Mouse (Mus musculus) liver, embryonic 11.5 days (tissue): ENCODE measurements around the gene Dab1. TPM values are rescaled to one million over a fixed set of nuclear protein-coding genes. Genes with fewer than 3 reads are reported as not detected.

ENCODE experiments used
- ATAC-seq: fragments of 200-750 bp; cut with Nextera tagmentation; replicated peaks from 2 replicates; pipeline ENCODE4 v1.8.0; 2017; ENCODE audit warnings: moderate number of reproducible peaks, mild to moderate bottlenecking, moderate TSS enrichment, moderate library complexity; ENCODE audit not compliant: low FRiP score
- DNase-seq: peaks from one replicate; pipeline ENCODE4 v3.0.0-alpha.2; 2017; ENCODE audit warnings: low spot score
- H3K27ac ChIP-seq: fragments of 300-500 bp; sonication (generic); 2 replicates; pipeline ENCODE4 v1.5.1; 2014; ENCODE audit warnings: mild to moderate bottlenecking, low read depth, low read length, control low read depth
- H3K27me3 ChIP-seq: fragments of 300-500 bp; sonication (generic); replicated peaks from 2 replicates; pipeline ENCODE4 v1.6.1; 2014; ENCODE audit warnings: low read length, mixed read lengths; ENCODE audit not compliant: control insufficient read depth, insufficient read depth
- H3K36me3 ChIP-seq: fragments of 300-500 bp; sonication (generic); 2 replicates; pipeline ENCODE4 v1.6.1; 2014; ENCODE audit warnings: mild to moderate bottlenecking, low read length, moderate library complexity, mixed read lengths; ENCODE audit not compliant: control insufficient read depth, insufficient read depth
- H3K4me1 ChIP-seq: fragments of 300-500 bp; sonication (generic); replicated peaks from 2 replicates; pipeline ENCODE4 v1.6.1; 2014; ENCODE audit warnings: low read length, mixed read lengths; ENCODE audit not compliant: control insufficient read depth, insufficient read depth
- H3K4me2 ChIP-seq: fragments of 300-500 bp; sonication (generic); 2 replicates; pipeline ENCODE4 v1.6.1; 2014; ENCODE audit warnings: mild to moderate bottlenecking, control low read depth, moderate library complexity
- H3K4me3 ChIP-seq: fragments of 300-500 bp; sonication (generic); 2 replicates; pipeline ENCODE4 v1.5.1; 2014; ENCODE audit warnings: low read depth, low read length, control low read depth
- H3K9ac ChIP-seq: fragments of 300-500 bp; sonication (generic); 2 replicates; pipeline ENCODE4 v1.6.1; 2014; ENCODE audit warnings: low read depth, low read length, control low read depth
- H3K9me3 ChIP-seq: fragments of 300-500 bp; sonication (generic); 2 replicates; pipeline ENCODE4 v1.6.1; 2016; ENCODE audit warnings: low read length, inconsistent platforms, mixed read lengths; ENCODE audit not compliant: control insufficient read depth
- WGBS: fragments of 180-500 bp; shearing (Covaris S2); extraction: QIAGEN DNeasy Blood & Tissue Kit; methylation state at CpG from one replicate; pipeline ENCODE4 v1.1.7; 2014; 5-methylcytosine and 5-hydroxymethylcytosine counted together
- polyA plus RNA-seq: library from polyadenylated mRNA; unstranded; fragments of >200 nt; fragmentation: Nextera tagmentation; extraction: Ambion mirVana; gene quantifications from 2 replicates; pipeline ENCODE4 v1.2.1, GENCODE M21; 2014

Dab1 gene
- polyA plus RNA-seq, 1 experiment from 2014 or later, result 1.8 TPM

DNA sequence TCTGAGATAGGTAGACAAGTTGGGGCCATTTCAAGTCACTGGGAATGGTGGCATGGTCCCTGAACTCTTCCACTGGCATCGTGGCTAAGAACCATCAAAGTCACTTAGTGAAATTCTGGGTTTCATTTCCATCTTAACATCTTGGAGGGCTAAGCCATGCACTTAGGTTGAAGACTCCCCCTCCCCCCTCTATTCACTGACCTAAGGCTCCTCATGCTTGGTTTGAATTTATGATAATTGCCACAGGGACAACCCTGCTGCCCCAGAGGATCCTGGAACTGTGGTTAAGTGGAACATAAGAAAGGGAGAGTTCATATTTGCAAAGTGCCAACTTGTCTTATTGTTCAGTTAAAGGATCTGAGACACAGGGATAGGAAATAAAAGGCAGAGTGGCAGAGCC lies 375.2 kb downstream of the Dab1 start:
- no peak for DNase-seq
- H3K27me3 ChIP-seq, result no peaks in the 10 kb centered on the region
- H3K4me3 ChIP-seq, result no peak overlapping the region
- H3K9me3 ChIP-seq, result no peaks in the 10 kb centered on the region
- H3K4me2 ChIP-seq, result no peak overlapping the region
- H3K36me3 ChIP-seq, result no peaks in the 10 kb centered on the region
- H3K4me1 ChIP-seq, result no peaks in the 10 kb centered on the region
- no peak for ATAC-seq
- no peak overlapping the region for H3K27ac ChIP-seq
- 73% methylated on average over 1 of the region's 1 CpGs for WGBS
- H3K9ac ChIP-seq, result no peak overlapping the region

DNA sequence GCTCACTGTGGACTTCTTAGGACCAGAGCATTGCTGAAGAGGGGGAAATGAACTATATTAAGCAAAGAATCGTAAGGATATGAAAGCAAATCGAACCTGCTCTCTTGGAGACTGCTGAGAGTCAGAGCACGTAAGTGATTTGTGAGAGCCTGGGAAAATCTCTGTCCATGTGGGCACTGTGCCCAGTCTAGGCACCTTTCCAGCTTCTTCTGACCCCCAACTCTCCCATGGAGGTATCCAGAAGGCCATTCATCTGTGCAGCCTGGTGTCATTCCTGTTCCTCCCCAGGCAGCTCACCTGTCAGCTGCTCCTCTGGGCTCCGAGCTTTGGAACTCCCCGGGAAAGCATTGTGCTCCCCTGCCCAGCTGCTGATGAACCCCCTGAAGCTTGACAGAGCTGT lies 389.2 kb downstream of the Dab1 start:
- H3K9me3 ChIP-seq, result no peaks in the 10 kb centered on the region
- no peak overlapping the region for H3K9ac ChIP-seq
- DNase-seq, result no peak
- no peaks in the 10 kb centered on the region for H3K4me1 ChIP-seq
- H3K36me3 ChIP-seq, result no peaks in the 10 kb centered on the region
- H3K27ac ChIP-seq, result no peak overlapping the region
- H3K4me3 ChIP-seq, result no peak overlapping the region
- H3K27me3 ChIP-seq, result no peaks in the 10 kb centered on the region
- no peak for ATAC-seq
- 68% methylated on average over 5 of the region's 5 CpGs for WGBS
- H3K4me2 ChIP-seq, result no peak overlapping the region

DNA sequence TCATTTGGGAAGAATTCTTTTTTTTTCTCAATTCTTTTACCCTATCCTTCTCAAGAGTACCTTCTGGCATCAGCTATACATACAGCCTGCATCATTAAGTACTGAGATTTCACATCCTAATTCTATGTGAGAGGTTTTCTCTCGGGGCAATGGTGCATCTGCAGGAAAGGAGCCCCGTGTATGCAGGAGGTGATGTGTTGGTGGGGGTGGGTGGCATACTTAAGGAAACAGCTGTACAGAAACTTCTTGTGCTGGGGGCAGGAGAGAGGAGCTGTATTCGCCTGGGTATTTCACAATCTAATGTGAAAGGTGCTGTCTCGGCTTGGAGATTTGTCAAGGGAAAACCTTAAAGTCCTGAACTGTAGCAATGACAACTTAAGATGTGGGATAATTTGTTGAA lies 392.5 kb downstream of the Dab1 start:
- no peak for ATAC-seq
- Histone ChIP-seq H3K27ac (no peak overlapping the region), H3K4me1 (no peaks in the 10 kb centered on the region), H3K4me3 (no peak overlapping the region), H3K27me3 (no peaks in the 10 kb centered on the region), H3K36me3 (no peaks in the 10 kb centered on the region), H3K9me3 (no peaks in the 10 kb centered on the region), H3K9ac (no peak overlapping the region), H3K4me2 (no peak overlapping the region)
- WGBS, result 59% methylated on average over 4 of the region's 4 CpGs
- no peak for DNase-seq

DNA sequence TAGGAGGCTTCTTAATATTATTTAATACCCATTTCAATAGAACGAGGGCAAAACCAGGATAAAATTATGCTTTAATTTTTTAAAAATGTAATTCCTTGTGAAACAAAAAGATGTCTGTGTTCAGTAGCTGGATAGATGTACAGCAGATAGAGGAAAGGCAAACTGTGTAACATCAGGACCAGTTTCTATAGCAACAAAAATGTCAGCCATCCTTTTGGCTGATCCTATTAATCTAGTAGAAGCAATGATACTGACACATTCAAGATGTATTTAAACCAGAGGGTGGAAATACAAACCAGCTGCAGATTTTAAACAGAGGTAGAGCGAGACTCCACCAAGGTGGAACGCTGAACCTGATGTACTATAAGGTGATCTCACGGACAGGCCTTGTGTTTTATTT lies 393.0 kb downstream of the Dab1 start:
- DNase-seq, result no peak
- no peak overlapping the region for H3K4me3 ChIP-seq
- H3K36me3 ChIP-seq, result no peaks in the 10 kb centered on the region

DNA sequence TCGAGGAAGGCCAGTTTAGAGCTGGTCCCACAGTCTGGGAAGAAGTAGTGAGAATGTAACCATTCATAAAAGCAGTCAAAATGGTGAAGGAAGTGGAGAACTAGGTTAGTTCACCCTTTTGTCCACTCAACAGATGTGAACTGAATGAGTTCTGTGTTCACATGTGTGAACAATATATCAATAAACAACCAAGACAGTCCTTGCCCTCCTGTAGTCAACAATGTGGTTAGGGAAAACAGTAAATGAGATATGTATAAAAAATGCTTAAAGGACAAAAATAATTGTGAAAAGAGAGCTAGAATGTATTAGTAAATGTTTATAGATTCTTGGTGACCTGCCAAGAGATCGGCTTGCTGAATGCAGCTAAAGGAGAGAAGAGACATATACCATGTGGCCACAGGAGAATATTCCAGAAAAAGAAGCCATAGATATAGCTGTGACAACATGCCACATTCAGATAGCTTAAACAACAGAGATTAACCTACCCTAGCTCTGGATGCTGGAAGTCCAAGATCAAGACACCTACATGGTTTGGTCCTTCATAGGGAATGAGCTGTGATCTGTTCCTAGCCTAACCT lies 406.0 kb downstream of the Dab1 start:
- Histone ChIP-seq H3K4me1 (no peaks in the 10 kb centered on the region), H3K4me3 (no peak overlapping the region), H3K9me3 (no peaks in the 10 kb centered on the region), H3K36me3 (no peaks in the 10 kb centered on the region), H3K9ac (no peak overlapping the region), H3K27ac (no peak overlapping the region), H3K27me3 (no peaks in the 10 kb centered on the region), H3K4me2 (no peak overlapping the region)
- no peak for ATAC-seq
- no peak for DNase-seq
- 60% methylated on average over 2 of the region's 2 CpGs for WGBS

More for the DNA sequence above, 393.0 kb downstream of the Dab1 start:
- no peaks in the 10 kb centered on the region for H3K4me1 ChIP-seq
- no peak overlapping the region for H3K9ac ChIP-seq
- no peaks in the 10 kb centered on the region for H3K27me3 ChIP-seq
- H3K27ac ChIP-seq, result no peak overlapping the region
- no peaks in the 10 kb centered on the region for H3K9me3 ChIP-seq
- WGBS, result 84% methylated on average over 4 of the region's 4 CpGs
- ATAC-seq, result no peak
- H3K4me2 ChIP-seq, result no peak overlapping the region

DNA sequence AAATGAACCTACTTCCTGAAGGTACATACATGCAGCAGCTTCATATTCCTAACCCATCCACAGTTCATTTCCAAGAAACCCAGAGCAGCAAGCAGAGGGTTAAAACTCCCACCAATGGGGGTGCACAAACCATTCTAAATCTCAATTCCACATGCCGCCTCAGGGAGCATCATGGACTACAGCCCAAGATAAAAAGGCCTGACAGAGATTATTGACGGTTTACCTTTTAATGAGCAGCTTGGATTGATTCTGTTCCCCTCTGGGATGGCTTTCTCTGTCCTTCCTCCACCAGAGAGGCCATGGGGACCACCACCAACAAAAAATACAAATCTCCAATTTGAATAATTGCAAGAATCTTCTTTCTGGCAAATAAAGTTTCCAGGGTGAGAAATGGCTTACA lies 407.7 kb downstream of the Dab1 start:
- Histone ChIP-seq H3K9ac (no peak overlapping the region), H3K36me3 (no peaks in the 10 kb centered on the region), H3K9me3 (no peaks in the 10 kb centered on the region), H3K27me3 (no peaks in the 10 kb centered on the region), H3K4me3 (no peak overlapping the region), H3K4me2 (no peak overlapping the region), H3K4me1 (no peaks in the 10 kb centered on the region), H3K27ac (no peak overlapping the region)
- WGBS, result 40% methylated on average over 2 of the region's 2 CpGs
- no peak for DNase-seq
- ATAC-seq, result no peak

DNA sequence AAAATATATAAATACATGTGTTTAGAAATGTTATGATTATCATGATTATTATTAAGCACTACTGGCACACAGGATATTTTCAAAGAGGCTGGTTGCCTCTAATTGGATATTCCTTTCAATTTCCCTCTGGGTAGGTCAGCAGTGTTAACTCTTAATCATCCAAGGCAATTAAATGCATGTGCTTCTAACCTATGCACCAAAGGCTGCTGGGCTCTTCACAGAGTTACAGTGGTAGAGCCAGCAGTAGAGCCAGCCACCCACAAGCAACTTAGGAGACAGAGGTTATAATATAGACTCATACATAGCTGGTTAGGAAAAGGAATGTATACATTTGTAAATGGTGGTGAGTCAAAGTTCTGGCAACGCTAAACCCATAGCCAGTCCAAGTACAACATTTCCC lies 408.1 kb downstream of the Dab1 start:
- Histone ChIP-seq H3K27me3 (no peaks in the 10 kb centered on the region), H3K9me3 (no peaks in the 10 kb centered on the region), H3K27ac (no peak overlapping the region), H3K4me3 (no peak overlapping the region), H3K4me1 (no peaks in the 10 kb centered on the region), H3K4me2 (no peak overlapping the region), H3K9ac (no peak overlapping the region), H3K36me3 (no peaks in the 10 kb centered on the region)
- DNase-seq (no peak), ATAC-seq (no peak)
- WGBS, result 70% methylated on average over 1 of the region's 1 CpGs

DNA sequence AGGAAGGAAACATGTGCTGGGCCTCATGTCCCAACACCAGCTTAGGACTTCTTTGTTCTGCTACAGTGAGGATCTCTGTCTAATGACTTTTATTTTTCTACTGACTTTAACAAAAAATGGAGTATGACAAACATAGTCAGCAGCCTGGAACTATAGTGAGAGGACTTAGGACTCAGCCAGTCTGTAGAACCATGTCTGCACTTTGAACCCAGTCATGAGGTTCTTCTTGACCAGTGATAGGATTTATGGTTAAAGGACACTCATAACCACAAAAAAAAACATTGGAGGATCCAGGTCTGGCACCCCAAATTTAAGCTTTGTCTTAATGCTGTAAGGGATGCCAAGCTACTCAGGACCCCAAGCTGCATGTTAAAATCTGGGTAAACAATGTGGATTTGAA lies 416.9 kb downstream of the Dab1 start:
- H3K4me2 ChIP-seq, result no peak overlapping the region
- H3K9me3 ChIP-seq, result no peaks in the 10 kb centered on the region
- H3K4me1 ChIP-seq, result no peaks in the 10 kb centered on the region
- H3K27me3 ChIP-seq, result no peaks in the 10 kb centered on the region
- H3K4me3 ChIP-seq, result no peak overlapping the region
- H3K27ac ChIP-seq, result no peak overlapping the region
- ATAC-seq (no peak), DNase-seq (no peak)
- no peaks in the 10 kb centered on the region for H3K36me3 ChIP-seq
- H3K9ac ChIP-seq, result no peak overlapping the region

DNA sequence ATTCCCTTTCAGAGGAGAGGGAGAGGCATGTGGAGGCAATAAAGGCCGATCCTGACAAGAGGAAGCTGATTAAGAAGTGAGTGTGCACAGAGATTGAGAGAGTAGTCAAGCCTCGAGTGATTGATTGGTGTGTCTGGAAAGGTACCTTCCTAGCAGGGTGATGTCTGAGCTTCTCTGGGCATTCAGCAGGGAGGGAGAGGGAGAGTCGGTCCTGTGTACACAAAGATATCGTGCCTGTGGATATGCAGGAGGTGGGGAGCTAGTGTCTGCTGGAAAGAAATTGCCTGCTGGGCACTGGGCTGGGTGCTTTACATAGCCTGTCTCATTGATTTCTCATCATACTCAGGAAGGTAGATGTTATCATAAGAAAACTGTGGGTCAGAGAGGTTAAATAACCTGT lies 420.4 kb downstream of the Dab1 start:
- no peaks in the 10 kb centered on the region for H3K9me3 ChIP-seq
- no peaks in the 10 kb centered on the region for H3K4me1 ChIP-seq
- ATAC-seq (no peak), DNase-seq (no peak)
- no peak overlapping the region for H3K4me3 ChIP-seq
- H3K4me2 ChIP-seq, result no peak overlapping the region
- H3K27ac ChIP-seq, result no peak overlapping the region
- H3K9ac ChIP-seq, result no peak overlapping the region
- no peaks in the 10 kb centered on the region for H3K27me3 ChIP-seq
- H3K36me3 ChIP-seq, result no peaks in the 10 kb centered on the region
- 37% methylated on average over 4 of the region's 4 CpGs for WGBS
